Mouse (Mus musculus) retina, adult 2 months (tissue): ENCODE measurements around the gene Smim17.
"Not testable (repeated sequence)": the region's sequence is repeated elsewhere in the genome, so short reads cannot be mapped to it uniquely, and the experiment has no call there.

Experiments used
- DNase-seq: peaks from one replicate; pipeline ENCODE4 v3.0.0-alpha.2; 2012; ENCODE audit warnings: low read depth, low spot score

Gene Smim17

DNA sequence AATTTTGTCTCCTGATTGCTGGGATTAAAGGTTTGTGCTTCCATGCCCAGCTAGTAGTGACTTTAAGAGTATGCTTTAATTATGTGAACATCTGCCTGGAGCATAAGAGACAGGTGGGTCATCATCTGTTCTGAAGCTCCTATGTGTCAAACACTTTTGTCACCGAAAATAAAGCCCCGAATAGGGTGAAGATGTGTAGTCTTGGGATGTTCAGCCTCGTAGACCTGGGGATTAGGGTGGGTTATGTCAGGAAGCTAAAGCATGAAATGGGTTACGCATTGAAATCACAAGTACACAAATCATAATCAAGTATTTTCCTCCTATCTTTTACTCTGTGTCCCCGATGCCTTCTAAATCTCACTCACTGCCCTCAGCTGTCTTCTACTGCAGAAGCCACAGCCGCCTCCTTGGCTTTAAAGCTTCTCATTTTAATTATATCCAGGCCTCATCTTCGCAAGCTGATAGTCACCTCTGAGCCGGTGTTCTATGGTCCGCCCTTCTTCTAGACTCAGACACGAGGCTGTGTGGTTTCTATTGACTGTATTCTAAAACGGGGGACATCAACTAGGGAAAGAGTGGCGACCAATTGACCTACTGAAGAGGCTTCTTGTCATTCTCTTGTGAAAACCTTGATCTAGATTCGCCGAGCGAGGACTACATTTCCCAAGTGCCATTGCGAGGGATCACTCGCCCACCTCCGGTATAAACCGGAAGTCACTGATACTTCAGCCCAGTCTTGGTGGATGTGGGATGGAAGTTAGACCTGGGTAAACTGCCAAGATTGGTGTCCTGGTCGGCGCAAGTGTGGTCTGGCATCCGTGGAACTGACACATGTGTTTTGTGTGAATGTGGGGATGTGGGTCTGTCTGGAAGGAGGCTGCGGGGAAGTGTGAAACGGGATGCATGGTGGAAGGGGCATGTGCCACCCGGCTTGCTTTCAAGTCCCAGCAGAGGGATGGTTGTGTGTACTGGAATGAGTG, at the start of gene Smim17:
Smim17 (plus strand) TSS at position 720 of the 980 bp plus-strand sequence.
- DNase-seq, result peak; percentile 60

DNA sequence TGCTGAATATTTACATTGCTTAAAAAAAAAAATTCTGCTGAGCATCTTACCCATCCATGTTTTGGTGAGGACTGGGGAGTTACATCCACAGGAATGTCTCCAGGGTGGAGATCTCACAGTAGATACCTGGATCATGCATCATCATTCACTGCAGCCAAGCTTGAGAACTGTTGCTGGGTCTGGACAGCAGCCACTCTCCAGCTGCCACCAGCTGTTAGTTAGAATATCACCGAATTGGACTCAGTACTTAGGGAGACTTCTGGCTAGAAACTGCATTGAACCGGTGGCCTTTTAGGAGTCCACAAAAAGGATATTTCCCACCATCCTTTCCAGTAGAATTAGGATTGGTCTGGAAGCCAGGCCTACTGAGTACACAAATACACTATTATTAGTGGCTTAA, 40.4 kb upstream of the Smim17 start:
- DNase-seq, result no peak

- DNase-seq, result peak; percentile 71
These were observed 39.5 kb upstream of the Smim17 start for GRCm38 (mm10) chr7:6358937-6359590.

GRCm38 (mm10) chr7:6360477-6361060, 37.9 kb upstream of the Smim17 start:
- no peak for DNase-seq

GRCm38 (mm10) chr7:6361756-6362155, 36.8 kb upstream of the Smim17 start:
- no peak for DNase-seq

DNA sequence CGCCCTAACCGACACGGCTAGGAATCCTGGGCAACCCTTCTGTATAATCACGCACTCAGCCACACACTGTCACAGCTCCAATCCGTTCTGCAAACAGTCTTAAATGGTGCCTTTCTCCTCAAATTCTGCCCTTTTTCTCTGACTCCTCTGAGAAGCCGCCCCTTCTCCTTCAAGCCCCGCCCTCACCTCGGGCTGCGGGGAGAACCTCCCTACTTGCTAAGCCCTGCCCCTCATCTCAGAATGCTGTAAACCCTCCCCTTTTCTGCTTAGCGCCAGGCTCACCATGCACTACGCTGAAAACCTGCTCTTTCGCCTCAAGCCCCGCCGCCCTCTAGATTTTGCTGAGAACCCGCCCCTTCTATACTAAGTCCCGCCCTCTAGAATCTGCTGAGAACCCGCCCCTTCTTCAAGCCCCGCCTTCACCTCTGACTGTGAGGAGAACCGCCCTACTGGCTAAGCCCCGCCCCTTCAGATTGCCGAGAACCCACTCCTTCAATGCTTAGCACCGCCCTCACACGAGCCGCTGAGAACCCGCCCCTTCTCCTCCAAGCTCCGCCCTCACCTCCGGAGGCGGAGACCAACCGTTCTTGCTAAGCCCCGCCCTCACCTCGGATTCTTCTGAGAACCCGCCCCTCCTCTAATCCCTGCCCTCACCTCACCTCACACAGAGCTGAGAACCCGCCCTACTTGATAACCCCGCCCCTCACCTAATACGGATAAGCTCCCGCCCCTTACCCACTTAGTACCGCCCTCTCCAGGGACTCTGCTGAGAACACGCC, 36.1 kb upstream of the Smim17 start:
- peak; percentile 100 for DNase-seq

DNA sequence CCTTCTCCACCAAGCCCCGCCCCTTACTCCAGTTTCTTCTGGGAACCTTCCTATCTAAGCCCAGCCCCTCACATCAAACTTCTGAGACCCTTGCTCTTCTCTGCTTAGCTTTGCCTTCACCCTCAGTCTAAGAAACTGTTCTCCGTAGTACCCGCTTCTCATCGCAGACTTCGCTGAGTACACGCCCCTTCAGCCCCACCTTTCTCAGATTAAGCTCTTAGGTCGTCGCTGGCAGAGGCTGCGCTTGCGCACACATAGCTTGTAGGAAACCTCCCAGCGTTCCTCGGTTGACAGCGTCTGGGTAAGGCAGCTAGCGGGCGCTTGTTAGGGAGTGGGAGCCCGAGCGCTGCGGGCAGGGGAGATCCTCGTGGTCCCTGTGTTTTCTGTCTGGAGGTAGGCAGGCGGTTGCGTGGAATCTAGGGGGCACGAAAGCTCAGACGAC, 35.4 kb upstream of the Smim17 start, which contains the start of gene Zfp78:
Zfp78 (plus strand) TSS at position 234 of the 442 bp plus-strand sequence.
- peak; percentile 93 for DNase-seq

- no peak for DNase-seq
These were observed 33.8 kb upstream of the Smim17 start for GRCm38 (mm10) chr7:6364761-6365160.

DNA sequence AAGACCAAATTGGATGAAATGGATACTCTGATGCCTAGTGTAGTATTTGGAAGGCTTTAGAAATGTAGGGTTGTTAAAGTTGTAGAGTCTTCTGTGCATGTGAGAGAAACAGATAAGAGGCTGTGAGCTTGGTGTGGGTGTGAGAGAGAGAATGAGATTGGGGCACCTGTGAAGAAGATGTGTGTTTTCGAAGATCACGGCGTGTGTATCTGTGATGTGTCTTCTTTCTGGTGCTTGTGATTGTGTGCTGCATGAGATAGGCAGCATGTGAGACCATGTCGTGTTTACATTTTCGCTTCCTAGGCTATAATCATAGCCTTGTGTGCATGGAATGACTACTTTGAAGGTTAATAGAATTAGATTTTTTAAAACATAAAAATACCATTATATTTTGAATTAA, 31.3 kb upstream of the Smim17 start:
- no peak for DNase-seq

GRCm38 (mm10) chr7:6368146-6368545, 30.4 kb upstream of the Smim17 start:
- DNase-seq, result not testable (repeated sequence)

DNA sequence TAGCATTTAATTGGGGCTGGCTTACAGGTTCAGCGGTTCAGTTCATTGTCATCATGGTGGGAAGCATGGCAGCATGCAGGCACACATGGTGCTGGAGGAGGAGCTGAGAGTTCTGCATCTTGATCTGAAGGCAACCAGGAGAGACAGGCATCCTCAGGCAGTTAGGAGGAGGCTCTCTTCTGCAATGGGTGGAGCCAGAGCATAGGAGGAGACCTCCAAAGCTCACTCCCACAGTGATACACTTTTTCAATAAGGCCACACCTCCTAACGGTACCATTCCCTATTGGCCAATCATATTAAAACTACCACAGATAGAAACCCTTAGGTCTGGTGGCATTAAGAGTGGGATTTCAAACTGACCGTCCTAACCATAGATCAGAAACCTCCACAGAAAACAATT, 29.1 kb upstream of the Smim17 start:
- no peak for DNase-seq

DNA sequence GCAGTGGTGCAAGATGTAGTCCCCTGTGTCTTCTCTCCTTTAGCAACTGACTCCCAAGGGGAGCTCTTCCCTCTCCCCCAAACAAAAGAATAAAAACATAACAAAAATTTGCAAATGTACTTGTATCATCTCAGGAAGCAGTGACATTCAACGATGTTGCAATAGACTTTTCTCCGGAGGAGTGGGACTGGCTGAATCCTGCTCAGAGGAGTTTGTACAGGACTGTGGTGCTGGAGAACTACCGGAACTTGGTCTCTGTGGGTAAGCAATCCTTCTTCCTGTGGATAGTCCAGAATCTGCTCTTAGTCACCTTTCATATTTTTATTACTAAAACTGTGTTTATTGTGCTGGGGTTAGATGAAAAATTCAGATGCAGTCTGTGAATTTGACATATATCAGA, 25.5 kb upstream of the Smim17 start:
- no peak for DNase-seq

GRCm38 (mm10) chr7:6378441-6378840, 20.1 kb upstream of the Smim17 start:
- no peak for DNase-seq

GRCm38 (mm10) chr7:6381431-6381830, 17.1 kb upstream of the Smim17 start:
- no peak for DNase-seq

DNA sequence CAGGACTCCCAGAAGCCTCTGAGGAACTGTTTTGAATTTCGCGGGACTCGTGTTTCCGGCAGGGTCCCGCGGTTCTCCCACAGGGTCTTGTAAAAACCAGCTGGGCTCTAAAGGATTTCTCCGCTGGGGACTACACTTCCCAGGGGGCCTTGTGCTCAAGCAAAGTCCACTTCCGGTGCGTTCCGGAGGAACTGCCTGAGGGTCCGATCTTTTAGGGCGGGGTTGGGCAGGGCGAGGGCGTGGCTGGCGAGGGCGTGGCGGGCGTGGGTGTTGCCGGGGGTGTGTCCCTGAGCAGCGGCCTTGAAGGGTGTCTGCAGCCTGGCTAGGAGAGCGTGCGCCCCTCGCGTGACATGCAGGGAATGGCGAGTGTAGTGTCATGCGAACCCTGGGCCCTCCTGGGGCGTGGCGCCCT, 15.5 kb upstream of the Smim17 start, which contains the start of gene Zfp28:
Zfp28 (plus strand) TSS at position 252 of the 412 bp plus-strand sequence.
- peak; percentile 87 for DNase-seq

DNA sequence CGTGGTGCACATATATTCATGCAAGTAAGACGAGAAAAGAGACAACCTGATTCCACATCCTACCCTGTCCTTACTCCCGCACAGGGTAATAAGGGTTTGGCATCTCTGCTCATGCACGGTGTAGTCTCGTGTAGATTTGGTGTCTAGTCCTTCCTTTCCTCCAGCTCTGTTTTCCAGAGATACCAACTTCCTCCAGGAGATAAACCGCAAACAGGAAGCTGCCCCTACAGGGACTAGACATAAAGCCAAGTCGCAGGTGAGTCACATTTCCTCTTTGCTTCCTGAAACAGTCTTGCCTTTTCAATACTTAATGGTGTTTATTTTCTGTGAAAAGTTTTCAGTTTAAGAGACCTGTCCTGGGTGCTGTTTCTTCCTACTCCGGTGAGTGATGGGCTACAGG, 14.5 kb upstream of the Smim17 start:
- no peak for DNase-seq

DNA sequence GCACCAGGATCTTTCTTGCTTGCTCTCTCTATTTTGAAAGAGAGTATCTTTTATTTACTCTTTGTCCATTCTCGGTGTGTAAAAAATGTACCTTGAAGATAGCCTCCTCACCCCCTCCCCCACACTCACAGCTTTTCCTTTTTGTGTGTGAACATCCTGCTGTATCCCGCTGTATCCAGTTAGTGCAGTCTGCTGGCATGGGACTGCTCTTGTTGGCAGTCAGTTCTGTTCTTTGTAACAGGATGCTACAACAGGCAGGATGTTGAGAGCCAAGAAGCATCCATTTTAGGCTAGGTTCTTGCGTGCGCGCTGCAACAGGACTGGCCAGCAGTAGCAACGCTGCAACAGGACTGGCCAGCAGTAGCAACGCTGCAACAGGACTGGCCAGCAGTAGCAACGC, 11.5 kb upstream of the Smim17 start:
- no peak for DNase-seq

DNA sequence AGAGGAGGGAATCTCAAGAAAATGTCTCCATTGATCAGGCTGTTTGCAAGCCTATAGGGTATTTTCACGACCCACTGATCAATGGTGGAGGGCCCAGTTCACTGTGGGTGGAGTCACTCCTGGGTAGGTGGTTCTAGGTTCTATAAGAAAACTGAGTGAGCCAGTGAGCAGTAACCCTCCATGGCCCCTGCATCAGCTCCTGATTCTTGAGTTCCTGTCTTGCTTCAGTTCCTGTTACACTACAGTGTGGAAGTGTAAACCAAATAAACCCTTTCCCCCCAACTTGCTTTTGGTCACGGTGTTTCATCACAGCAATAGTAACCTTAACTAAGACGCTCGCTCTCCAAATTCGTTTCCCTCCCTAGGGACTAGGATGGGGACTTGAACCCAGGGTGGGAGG, 9.5 kb upstream of the Smim17 start:
- no peak for DNase-seq

GRCm38 (mm10) chr7:6389449-6389848, 9.1 kb upstream of the Smim17 start:
- DNase-seq, result no peak

GRCm38 (mm10) chr7:6410043-6410442, 11.5 kb downstream of the Smim17 start, which contains the start of gene Gm20715:
Gm20715 (plus strand) TSS chr7:6410277.
- DNase-seq, result no peak
